Mouse (Mus musculus) heart, adult 11 months (tissue): ENCODE data around the gene Itgb4.

Experiments
- DNase-seq: peaks from one replicate; pipeline ENCODE4 v3.0.0; 2022

Itgb4 gene

DNA sequence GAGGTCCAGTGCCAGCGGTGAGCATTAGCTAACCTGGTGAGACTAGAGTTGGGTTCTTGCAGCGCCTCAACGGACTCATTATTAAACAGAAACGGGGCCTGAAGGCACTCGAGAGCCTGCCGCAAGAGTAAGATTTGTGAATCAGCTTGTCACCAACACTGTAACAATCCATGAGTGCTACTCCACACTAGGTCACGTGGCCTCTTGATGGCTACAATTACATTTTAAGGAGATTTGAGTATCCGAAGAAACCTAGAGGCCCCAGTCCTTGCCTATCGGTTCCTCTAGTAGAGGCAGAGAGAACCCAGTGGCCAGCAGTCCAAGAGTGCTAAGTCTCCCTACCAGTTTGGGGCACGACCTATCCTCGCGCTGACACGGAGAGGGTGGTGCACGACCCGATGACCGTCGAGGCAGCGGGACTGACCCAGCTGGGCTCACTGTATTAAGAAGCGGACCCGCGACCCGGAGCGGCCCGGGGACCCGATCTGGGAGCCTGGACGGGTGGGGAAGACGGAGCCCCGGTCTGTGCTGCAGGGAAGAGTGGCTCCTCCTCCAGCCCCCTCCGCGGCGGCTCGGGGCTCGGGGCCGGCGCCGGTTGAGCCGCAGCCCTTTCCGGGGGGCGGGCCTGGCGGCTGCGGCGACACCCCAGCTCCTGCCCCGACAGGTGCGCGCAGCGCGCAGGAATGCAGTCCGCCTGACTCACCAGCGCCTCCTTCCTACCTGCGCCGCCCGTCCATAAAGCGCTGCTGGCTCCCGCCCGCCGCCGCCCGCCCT, at the start of gene Itgb4:
Gene Itgb4, plus strand, starts transcription at position 401 of the 774 bp plus-strand sequence.
- peak; percentile 93 for DNase-seq

DNA sequence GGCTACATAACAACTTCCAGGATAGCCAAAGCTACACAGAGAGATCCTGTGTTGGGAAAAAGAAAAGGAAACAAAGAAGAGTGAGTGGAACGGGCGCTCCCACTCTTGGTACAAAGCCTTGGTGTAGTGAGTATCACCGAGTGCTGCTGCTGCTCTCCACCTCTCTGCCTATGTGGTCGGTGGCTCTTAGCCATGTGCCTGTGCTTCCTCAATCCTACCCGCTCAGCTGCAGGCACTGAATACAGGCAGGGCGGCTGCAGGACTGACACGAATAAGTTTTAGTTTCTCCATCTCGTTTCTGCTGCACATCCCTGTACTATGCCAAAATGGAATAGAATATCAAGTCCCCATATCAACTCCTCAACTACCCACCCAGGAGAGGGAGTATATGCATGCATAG, 45.5 kb upstream of the Itgb4 start:
- DNase-seq = peak; percentile 93

DNA sequence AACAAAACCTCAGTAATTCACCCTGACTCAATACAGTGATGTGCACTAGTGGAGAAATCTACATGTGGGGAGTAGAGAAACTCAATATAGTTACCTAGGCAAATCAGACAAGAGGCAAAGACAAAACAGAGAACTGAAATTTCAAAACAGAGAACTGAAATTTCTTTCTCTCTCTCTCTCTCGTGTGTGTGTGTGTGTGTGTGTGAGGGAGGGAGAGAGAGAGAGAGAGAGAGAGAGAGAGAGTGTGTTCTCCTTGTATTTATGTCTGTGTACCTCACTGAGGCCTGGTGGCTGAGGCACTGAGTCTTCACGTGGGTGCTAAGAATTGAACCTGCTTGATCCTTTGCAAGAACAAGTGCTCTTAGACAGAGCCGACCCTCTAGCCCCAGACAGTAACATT, 44.7 kb upstream of the Itgb4 start:
- DNase-seq = no peak

DNA sequence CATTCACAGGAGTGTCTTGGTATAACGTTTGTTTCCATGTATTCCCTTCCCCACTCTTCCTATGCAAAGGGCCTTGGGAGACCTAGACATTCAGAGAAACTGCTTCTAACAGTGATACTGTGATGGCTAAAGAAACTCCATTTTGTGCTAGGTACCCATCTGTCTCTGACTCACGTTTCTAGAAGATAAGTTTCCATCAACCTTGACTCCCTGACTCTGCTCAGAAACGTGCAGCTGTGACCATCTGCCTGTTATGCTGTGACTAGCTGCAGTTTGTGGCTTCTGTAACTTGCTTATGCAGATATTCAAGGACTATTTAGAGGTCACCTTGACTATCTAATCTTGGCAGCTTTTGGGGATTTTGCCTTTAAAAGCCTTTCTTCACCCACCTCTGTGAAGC, 43.3 kb upstream of the Itgb4 start:
- DNase-seq = no peak

DNA sequence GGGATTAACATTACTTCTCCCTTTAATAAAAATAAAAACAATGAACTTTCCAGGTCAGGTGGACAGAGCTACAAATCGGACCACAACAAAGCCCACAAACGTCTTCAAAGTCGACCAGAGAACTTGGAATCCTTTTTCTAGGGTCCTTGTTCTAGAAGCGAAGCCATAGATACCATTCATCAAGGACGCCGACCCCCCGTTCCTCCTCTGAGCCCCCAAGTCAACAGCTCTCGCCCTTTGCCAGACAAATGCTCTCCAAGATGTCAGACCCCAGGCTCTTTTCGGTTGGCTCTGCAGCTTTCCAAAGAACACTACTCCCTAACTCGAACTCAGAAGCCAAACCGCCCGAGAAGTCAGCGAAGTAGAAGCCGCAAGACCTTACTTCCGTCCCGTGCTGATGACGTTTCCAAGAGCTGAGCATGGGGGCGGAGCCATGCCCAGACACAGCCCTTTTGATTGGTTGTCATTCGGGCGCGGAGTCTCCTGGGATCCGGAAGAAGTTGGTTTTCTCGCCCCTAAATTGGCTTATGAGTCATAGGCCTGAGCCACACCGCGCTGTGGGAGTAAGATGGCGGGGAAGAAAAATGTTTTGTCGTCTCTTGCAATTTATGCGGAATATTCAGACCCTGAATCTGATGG, 41.3 kb upstream of the Itgb4 start, which contains the start of the genes Sap30bp and Recql5:
Gene Sap30bp, plus strand, starts transcription at position 175 of the 639 bp plus-strand sequence.
Gene Recql5, minus strand, starts transcription at position 370 of the 639 bp plus-strand sequence.
- DNase-seq = peak; percentile 100

DNA sequence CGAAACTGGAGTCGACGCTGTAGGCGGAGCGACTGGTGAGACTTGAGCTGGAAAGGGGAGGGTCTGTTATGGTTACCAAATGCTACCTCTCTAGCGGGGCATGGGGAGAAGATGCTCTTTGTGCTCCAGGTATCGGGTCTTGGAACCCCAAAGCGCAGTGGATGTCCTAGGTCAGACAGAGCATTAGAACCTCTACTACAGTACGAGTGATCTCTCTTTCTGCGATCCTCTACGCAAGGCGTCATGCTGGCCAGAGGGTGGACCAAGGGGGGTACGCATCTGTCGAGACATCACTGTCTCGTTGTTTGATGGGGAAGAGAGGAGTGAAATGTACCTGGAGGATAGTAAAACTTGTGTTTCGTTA, 40.8 kb upstream of the Itgb4 start:
- DNase-seq = no peak

DNA sequence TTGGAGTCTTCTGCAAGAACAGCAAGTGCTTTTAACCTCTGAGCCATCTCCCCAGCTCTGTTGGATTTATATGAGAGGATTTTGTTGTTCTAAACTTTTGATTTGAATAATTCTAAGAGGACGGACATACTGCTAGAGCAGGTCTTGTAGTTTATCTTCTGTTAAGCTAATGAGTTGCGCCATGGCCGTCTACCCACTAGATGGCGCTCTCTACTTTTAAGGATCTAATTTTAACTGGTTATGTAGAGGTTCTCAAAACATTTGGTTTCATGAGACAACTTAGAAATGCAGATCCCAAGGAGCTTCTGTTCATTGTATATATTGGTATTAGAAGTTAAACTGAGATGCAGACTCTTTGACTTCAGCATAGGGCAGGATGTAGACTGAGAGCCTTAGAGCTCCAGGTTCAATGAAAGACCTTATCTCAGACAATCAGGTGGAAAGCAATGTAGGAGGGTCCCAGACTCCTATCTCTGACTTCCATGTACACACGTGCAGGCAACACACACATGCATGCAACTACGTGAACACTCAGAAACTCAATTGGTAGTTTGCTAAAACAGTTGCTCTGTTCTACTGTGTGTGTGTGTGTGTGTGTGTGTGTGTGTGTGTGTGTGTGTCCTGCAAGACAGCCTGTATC, 34.7 kb upstream of the Itgb4 start:
- no peak for DNase-seq

DNA sequence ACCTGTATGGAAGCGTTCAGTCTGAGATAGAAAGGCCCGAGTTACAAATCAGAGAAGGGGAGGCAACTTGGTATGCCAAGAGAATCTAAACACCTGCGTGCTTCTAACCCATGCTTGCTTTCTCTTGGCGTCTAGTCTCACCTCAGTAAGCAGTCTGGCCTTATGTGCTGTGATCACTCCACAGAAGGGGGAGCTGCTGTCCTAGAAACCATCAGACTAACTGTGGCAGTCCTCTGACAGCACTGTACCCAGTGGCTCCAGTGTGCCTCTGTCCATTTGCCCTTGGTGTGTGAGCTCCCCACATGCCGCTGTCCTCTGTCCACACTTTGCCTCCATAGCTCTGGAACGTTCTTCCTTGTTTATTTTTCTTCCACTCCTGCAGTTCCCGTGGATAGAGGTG, 32.5 kb upstream of the Itgb4 start:
- DNase-seq = no peak

DNA sequence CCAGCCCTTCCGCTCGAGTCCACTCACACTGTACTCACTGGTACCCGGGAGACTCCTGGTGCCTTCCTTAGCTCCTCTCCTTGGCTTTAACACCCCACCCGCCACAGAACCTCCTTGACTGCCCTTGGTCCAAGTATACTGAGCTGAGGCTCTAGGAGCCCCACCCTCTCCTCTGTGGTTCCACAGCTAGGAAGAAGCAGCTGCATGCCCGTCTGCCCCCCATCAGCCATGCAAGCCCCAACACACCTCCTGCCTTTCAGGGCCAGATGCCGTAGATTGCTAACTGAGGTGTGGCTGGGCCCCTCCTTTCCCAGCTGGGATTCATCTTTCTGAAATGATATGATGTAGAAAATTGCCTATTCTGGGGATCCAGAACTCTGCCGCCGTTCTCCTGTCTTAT, 29.3 kb upstream of the Itgb4 start:
- DNase-seq = no peak

DNA sequence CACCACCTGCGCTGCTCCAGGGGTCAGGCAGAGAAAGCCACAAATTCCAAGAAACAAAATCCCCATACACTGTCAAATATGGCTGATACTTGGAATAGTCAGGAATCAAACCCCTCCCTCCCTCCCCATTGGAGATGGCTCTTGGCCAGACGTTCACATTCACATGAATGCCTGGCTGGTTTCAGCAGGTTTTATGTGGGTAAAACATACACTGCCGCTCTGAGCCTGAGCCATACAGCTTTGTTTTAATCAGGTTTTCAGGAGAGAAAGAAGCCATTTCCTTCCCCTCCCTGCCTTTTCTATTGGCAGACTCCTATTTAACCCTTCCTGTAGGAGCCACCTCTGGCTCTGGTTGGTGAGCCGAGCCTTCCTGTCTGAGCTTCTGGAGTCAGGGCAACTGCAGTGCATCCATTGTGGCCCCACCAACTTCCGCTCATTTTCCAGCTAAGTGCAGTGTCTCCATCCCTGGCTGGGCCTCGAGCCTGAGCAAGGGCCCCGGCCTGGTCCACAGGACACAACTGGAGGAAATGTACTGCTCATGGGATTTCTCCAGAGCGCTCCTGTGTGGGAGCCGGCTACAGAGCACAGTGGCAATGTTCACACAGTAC, 28.2 kb upstream of the Itgb4 start:
- peak; percentile 93 for DNase-seq

DNA sequence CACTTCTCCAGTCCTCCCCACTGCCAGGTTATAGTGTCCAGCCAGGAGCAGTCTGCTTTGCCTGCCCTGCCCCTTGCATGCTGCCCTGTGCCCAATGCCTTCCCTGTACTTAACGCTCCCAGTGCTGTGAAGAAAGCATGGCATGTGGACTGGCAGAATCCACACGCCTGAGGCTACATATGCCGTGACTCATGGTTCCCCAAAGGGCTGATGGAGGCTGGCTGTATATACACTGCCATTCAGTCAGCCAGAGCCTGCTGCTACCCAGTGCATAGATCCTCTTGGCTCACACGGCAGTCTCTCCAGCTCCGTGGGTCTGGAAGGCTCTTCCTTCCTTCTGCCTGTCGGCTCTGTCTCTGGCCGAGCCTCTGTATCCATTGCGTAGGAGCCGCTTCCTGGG, 26.2 kb upstream of the Itgb4 start:
- no peak for DNase-seq

DNA sequence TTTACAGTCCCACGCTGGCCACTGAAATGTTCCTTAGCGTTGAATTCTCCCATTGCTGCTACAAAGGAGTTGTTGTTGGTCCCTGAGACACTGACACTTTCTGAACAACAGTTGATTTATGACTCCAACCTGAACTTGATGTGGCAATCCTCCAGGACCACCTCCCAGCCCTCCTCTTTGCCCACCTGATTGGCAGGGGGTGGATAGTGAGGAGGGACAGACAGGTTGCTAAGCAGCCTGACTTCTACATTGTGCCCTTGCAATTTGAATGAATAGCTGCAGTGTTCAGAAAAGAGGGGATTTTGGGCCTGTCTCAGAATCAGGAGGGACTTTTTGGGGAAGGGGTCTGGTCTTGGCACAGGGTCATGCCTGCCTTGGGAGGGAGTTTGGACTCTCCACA, 23.8 kb upstream of the Itgb4 start:
- no peak for DNase-seq

DNA sequence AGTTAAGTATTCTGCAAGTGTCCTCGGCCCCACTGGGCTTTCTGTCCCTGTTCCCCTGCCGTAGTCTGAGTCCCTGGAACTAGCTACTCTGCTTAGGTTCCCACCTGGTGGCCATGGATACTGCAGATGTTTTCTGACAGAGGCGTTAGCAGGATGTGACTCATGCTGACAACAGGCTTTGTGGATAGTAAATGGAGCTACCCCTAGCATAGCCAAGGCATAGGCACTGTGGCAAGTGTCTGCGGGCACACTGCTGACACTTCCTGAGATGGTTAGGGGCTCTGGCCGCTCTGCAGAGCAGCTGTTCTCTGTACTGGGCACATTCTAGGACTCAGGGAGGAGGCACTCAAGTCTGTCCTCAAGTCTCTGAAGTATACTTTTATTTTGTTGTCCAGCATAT, 19.8 kb upstream of the Itgb4 start:
- DNase-seq = no peak

DNA sequence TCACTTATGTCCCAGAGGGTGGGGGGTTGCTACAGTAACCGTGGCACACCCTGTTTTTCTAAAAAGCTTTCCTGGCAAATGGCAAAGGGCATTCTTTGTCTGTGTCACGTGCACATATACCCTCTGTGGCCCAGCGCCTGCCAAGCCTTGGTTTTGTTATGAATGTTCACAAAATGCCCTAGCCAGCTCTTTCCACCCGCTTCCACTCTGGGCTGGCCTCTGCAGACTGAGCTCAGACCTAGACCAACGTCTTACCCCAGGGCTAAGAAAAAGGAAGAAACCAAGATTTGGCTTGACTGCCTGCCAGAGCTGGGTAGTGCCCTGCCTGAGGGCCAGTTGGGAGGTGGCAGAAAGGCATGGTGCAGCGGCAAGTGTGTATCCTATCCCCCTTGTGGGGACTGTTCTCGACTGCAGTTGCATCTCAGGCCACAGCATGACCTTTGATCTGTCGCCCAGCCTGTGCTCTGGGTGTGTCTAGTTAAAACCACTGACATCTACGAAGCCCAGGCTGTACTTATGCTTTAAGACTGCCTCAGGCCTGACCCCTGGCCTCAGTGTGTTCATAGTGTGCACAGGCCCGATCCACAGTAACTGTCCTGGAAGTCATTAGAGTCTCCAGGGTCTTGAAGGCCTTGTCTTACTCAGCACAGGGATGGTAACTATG, 19.2 kb upstream of the Itgb4 start:
- DNase-seq = peak; percentile 98

DNA sequence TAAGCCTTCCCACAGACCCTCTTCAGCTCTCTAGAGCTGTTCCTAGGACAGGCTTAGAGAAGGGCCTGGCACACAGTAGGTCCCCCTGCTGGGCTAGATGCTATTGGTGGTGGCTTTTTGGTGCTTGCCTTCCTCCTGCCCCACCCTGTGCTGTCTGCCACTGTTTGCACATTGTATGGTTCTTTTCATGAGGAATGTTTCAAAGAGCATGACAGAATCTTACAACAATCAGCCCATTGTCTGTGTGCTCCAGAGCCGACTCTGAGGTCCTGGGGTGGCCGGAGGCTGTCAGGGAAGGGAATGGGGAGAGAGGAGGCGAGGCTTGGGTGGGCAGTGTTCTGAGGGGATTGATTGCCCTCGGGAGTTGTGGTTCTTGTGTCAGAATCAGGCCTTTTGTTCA, 18.1 kb upstream of the Itgb4 start:
- DNase-seq = no peak

DNA sequence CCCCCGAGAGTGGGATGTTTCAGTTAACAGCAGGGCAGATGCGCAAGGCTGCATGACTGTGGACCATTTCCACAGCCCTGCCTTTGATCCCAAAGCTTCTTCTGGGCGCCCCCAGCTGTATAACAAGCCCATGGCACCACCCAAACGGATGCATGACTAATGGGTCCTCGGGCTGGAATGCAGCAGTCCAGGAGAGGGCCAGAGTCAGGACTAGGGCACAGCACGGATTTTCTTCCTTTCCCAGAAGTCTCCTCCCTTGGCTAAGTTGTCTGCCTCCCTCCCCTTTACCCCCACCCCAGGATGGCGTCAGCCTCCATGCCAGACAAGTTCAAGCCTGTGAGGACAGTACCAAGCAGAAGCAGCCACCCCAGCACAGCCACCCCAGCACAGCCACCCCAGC, 16.5 kb upstream of the Itgb4 start:
- DNase-seq = no peak

DNA sequence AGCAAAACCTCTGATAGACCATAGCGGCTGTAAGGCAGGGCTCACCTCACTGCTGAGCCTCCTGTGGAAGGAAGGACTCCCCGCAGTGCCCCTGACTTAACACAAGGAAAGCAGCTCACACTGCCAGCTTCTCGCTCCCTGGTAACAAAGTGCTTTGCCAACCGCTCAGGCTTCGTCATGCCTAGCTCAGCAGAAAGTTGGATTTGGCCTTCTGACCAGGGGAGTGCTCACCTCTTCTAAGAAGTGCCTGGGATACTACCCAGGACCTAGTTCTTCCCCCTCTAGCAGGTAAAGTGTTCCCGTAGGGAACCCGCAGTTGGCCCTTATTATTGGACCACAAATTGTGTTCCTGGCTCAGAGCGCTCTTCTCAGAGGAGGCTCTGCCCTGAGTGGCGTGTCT, 15.5 kb upstream of the Itgb4 start:
- DNase-seq = no peak

DNA sequence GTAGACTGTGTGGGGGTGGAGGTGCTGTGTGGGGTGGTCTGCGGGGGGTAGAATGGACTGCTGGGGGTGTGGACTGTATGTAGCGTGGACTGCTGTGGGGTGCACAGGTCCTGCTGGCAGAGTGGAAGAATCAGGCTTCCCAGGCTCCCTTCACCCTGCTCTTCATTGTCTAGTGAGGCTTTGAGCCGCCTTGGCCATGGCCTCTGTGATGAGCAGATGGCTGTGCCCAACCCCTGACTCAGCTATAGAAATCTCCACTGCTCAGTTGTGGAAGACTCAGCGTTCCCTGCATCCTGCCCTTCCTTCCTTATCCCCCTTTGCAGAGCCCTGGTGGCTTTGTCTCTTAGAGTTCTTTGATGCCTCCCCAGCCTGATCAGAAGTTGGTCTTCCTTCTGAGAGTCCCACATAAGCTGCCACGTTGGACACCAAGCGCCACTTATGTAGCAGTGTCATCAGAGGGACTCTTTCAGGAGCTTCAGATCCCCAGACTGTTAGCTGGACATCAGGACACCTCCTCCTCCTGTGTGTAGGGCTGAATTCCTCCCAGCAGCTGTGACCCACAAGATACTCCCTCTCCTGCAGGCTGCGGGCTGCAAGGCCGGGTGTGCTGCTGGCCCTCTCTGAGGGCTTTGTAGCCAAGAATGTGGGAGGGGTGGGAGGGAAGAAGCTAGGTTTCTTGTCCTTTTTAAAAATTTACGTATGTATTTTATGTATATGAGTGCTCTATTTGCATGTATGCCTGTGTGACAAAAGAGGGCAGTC, 11.7 kb upstream of the Itgb4 start:
- DNase-seq = no peak

DNA sequence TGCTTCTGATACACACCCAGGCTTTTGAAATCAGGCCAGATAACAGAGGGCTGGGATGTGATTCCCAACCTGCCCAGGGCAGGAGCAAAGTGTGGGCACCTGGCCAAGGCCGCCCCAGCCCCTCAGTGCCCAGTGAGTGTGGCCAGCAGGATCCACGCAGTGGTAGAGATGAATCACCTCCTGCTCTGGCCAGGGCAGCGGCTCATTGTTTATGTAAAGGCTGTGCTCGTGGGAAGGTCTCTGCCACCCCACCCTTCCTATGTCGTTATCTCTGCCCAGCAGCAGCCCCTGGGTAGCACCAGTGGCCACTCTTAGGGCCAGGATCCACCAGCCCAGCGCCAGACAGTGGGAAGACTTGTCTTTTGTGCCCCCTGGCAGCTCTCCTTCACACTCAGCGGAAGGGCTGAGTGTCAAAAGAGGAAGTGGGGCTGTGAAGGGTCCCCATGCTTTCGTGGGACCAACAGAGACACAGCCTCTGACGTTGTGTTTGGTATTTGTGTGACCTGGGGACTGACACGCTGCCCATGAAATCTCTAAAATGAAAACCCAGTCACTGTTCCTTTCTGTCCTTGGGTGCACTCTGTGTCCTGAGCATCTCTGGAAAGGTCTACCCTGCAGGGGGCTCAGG, 9.4 kb upstream of the Itgb4 start:
- DNase-seq = peak; percentile 98

DNA sequence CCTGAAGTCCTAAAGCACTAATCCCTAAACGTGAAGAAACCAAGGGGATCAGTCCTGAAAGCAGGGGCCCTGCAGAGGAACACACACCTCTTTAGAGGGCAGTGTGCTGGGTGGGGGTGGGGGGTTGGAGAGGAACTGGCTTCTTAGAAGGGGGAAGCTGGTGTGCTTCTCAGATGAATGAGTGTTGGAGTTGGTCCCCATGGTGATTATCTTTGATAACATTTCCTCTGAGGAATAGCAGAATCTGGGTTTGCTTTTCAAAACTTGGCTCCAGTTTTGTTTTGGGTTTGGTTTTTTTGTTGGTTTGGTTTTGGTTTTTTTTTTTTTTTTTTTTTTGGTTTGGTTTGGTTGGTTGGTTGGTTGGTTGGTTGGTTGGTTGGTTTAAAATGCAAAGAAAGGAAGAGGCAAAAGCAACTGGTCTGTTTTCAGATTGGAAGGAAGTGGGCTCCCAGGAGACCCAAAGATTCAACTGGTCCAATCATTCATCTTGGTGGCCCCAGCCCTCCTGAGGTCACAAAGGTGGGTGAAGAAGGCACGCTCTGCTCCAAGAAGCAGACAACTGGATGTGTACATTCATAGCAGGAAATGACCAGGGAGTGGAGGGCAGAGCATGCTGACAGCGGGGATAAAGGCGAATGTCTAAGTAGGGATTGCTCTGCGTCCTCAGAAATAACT, 5.6 kb upstream of the Itgb4 start:
- no peak for DNase-seq

DNA sequence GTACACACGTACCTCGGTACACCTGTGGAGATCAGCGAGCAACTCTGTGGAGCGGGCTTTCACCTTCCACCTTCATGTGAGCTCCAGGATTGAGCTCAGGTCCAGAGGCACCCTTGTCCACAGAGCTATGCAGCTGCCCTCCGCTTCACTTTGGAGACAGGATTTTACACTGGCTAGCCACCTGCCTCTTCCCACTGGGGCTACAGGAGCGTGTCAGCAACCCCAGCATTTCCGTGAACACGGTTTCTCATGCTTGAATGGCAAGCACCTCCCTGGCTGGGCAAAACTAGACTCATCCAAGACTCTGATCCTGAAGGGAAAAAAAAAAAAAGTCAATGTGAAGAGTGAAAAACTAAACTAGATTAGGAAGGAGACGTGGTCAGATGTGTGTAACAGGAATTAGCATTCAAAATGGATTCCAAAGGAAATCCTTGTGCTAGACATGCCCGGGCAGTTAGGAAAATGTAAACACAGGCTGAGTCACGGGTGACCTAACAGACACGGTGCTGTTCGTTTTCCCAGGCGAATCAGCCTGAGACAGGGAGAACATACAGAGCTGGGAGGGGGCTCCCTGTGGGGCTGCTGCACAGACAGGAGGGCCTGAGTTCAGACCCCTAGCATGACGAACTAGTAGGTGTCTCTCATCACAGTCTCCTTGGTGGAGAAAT, 4.4 kb upstream of the Itgb4 start:
- DNase-seq = no peak
